Mouse (Mus musculus) intestine, embryonic 16.5 days (tissue): Measurements from ENCODE around the gene Arhgef3. TPM values are rescaled to one million over a fixed set of nuclear protein-coding genes. Genes with fewer than 3 reads are reported as not detected.

Source experiments
- ATAC-seq: fragments of 200-750 bp; cut with Nextera tagmentation; 2 replicates; pipeline ENCODE4 v1.8.0; 2017; ENCODE audit warnings: moderate TSS enrichment, moderate library complexity
- H3K27ac ChIP-seq: fragments of 300-500 bp; sonication (generic); 2 replicates; pipeline ENCODE4 v1.5.1; 2014; ENCODE audit warnings: mild to moderate bottlenecking, low read length
- H3K27me3 ChIP-seq: fragments of 300-500 bp; sonication (generic); replicated peaks from 2 replicates; pipeline ENCODE4 v1.6.1; 2014; ENCODE audit warnings: low read length, control low read depth, mixed read lengths; ENCODE audit not compliant: control insufficient read depth, insufficient read depth
- H3K36me3 ChIP-seq: fragments of 300-500 bp; sonication (generic); 2 replicates; pipeline ENCODE4 v1.6.1; 2014; ENCODE audit warnings: low read length, control low read depth; ENCODE audit not compliant: control insufficient read depth, insufficient read depth
- H3K4me1 ChIP-seq: fragments of 300-500 bp; sonication (generic); 2 replicates; pipeline ENCODE4 v1.6.1; 2014; ENCODE audit warnings: low read length, control low read depth, mixed read lengths; ENCODE audit not compliant: control insufficient read depth, insufficient read depth
- H3K4me2 ChIP-seq: fragments of 300-500 bp; sonication (generic); 2 replicates; pipeline ENCODE4 v1.6.1; 2014; ENCODE audit warnings: low read depth, low read length, control low read depth
- H3K4me3 ChIP-seq: fragments of 300-500 bp; sonication (generic); 2 replicates; pipeline ENCODE4 v1.5.1; 2014; ENCODE audit warnings: mild to moderate bottlenecking, low read length
- H3K9ac ChIP-seq: fragments of 300-500 bp; sonication (generic); 2 replicates; pipeline ENCODE4 v1.6.1; 2014; ENCODE audit warnings: low read depth, low read length
- H3K9me3 ChIP-seq: fragments of 300-500 bp; sonication (generic); 2 replicates; pipeline ENCODE4 v1.6.1; 2016; ENCODE audit warnings: low read length, control low read depth; ENCODE audit not compliant: control insufficient read depth
- WGBS: fragments of 180-500 bp; shearing (Covaris S2); extraction: QIAGEN DNeasy Blood & Tissue Kit; methylation state at CpG from one replicate; pipeline ENCODE4 v1.1.7; 2014; 5-methylcytosine and 5-hydroxymethylcytosine counted together
- microRNA-seq: library from miRNA; unstranded; fragments of <30 nt; microRNA quantifications from one replicate; pipeline ENCODE4, GENCODE M21; 2016
- polyA plus RNA-seq: library from polyadenylated mRNA; unstranded; fragments of >200 nt; fragmentation: Nextera tagmentation; extraction: Ambion mirVana; gene quantifications from 2 replicates; pipeline ENCODE4 v1.2.1, GENCODE M21; 2015

Arhgef3 gene
- polyA plus RNA-seq, 1 experiment from 2014 or later = 12.0 TPM

GRCm38 (mm10) chr14:27436826-27437225 lies 322.1 kb downstream of the Arhgef3 start:
- Histone ChIP-seq H3K27me3 (no peaks in the 10 kb centered on the region), H3K4me3 (no peak overlapping the region), H3K27ac (no peak overlapping the region), H3K4me2 (no peak overlapping the region), H3K9me3 (no peaks in the 10 kb centered on the region), H3K4me1 (no peaks in the 10 kb centered on the region), H3K36me3 (0 out of 2 replicates have a peak, but pooled peaks cover 3% of the 10 kb centered on the region), H3K9ac (no peak overlapping the region)
- no peak for ATAC-seq
- 81% methylated on average over 3 of the region's 3 CpGs for WGBS

- H3K27ac ChIP-seq = no peak overlapping the region
- H3K9me3 ChIP-seq = no peaks in the 10 kb centered on the region
- H3K27me3 ChIP-seq = no peaks in the 10 kb centered on the region
- no peak overlapping the region for H3K4me3 ChIP-seq
- H3K9ac ChIP-seq = no peak overlapping the region
- H3K36me3 ChIP-seq = 0 out of 2 replicates have a peak, but pooled peaks cover 2% of the 10 kb centered on the region
- no peak for ATAC-seq
- no peaks in the 10 kb centered on the region for H3K4me1 ChIP-seq
- no peak overlapping the region for H3K4me2 ChIP-seq
These were observed 326.2 kb downstream of the Arhgef3 start for GRCm38 (mm10) chr14:27440921-27441320.

- H3K36me3 ChIP-seq = 0 out of 2 replicates have a peak, but pooled peaks cover 4% of the 10 kb centered on the region
These were observed 330.2 kb downstream of the Arhgef3 start for GRCm38 (mm10) chr14:27444851-27445281.

GRCm38 (mm10) chr14:27446963-27447362 lies 332.3 kb downstream of the Arhgef3 start:
- Histone ChIP-seq H3K4me1 (no peaks in the 10 kb centered on the region), H3K4me3 (no peak overlapping the region), H3K36me3 (0 out of 2 replicates have a peak, but pooled peaks cover 4% of the 10 kb centered on the region), H3K27me3 (no peaks in the 10 kb centered on the region), H3K9ac (no peak overlapping the region), H3K9me3 (no peaks in the 10 kb centered on the region), H3K27ac (no peak overlapping the region), H3K4me2 (no peak overlapping the region)
- ATAC-seq = no peak
- WGBS = 88% methylated on average over 4 of the region's 4 CpGs

More at GRCm38 (mm10) chr14:27444851-27445281, 330.2 kb downstream of the Arhgef3 start:
- H3K4me2 ChIP-seq = no peak overlapping the region
- no peaks in the 10 kb centered on the region for H3K9me3 ChIP-seq
- no peak for ATAC-seq
- WGBS = 90% methylated on average over 2 of the region's 2 CpGs
- H3K4me1 ChIP-seq = no peaks in the 10 kb centered on the region
- H3K27me3 ChIP-seq = no peaks in the 10 kb centered on the region
- H3K27ac ChIP-seq = no peak overlapping the region
- H3K4me3 ChIP-seq = no peak overlapping the region
- no peak overlapping the region for H3K9ac ChIP-seq

Small RNA genes within 50 kb of the gene (microRNA-seq; reads per million reads assigned to microRNA genes)
- gene Gm23633 = not detected

Other genes with a start within 250 kb of the Arhgef3 start
- gene Asb14, start 220.3 kb upstream of the Arhgef3 start, polyA plus RNA-seq = not detected in 2 replicates
- 20.6 and 21.0 TPM in 2 replicates for gene Appl1, start 143.7 kb upstream of the Arhgef3 start, polyA plus RNA-seq
- 0.23 and 0.42 TPM in 2 replicates for gene Hesx1, start 120.5 kb upstream of the Arhgef3 start, polyA plus RNA-seq
- 1.4 and 1.5 TPM in 2 replicates for gene Il17rd, start 76.0 kb upstream of the Arhgef3 start, polyA plus RNA-seq